Mouse (Mus musculus): Measurements from ENCODE around the gene Itgav.

The Itgav gene

GRCm38 (mm10) chr2:83814009-83814408 lies 89.8 kb downstream of the Itgav start:
- DNase-seq (ENCODE audit: low read depth), result no peak

DNA sequence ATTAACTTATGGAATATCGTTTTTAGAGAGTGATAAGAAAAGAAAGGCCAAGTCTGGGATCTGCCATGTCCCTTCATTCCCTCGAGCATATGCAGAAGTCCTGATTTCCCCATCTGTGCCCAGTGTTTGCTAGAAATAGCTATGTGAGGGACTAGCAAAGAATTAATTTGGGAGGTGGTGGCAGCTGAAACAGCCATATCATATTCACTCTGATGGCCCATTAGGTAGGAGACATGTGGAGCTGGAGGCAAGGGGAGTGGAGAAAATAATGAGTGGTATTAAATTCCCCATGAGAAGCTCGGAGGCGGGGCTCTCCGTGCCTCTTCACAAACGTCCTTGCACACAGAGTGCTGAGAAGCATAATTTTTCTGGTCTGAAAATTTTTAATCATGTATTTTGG lies 92.0 kb downstream of the Itgav start:
- no peak for DNase-seq (ENCODE audit: low read depth)

- DNase-seq (ENCODE audit: low read depth), result no peak
Observed at GRCm38 (mm10) chr2:83825161-83825560, 101.0 kb downstream of the Itgav start.

DNA sequence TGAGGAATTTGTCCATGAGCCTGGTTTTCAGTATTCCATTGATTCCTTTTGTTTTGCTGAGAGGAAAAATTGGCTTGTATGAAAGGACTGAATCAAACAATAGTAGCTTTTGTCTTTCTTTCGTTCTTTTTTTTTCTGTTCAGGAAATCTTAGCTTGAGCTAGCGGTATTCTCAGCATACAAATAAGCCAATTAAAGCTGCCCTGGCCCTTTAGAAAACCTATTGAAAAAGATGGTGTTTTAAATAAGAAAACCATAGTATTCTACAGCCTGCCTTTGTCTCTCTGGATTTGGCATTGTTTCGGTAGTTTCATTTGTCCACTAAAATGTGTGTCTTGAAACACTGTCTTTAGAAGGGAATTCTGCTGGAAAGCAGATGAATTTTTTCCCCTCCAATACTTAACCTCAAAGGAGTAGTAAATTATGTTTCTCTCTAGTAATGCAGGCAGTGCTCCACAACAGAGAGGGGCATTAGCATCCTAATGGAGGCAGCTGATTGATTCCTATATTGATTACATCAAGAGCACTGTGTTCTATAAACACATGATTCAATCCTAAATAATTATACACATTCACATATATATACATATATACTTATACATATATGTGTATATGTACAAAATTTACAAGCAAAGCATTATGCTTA lies 104.8 kb downstream of the Itgav start:
- DNase-seq (ENCODE audit: low read depth), result no peak

- DNase-seq (ENCODE audit: low read depth), result no peak
Observed at GRCm38 (mm10) chr2:83832903-83833302, 108.7 kb downstream of the Itgav start.

GRCm38 (mm10) chr2:83835313-83836070 lies 111.3 kb downstream of the Itgav start:
- DNase-seq (ENCODE audit: low read depth), result no peak

GRCm38 (mm10) chr2:83848495-83848894 lies 124.3 kb downstream of the Itgav start:
- DNase-seq (ENCODE audit: low read depth), result no peak

DNA sequence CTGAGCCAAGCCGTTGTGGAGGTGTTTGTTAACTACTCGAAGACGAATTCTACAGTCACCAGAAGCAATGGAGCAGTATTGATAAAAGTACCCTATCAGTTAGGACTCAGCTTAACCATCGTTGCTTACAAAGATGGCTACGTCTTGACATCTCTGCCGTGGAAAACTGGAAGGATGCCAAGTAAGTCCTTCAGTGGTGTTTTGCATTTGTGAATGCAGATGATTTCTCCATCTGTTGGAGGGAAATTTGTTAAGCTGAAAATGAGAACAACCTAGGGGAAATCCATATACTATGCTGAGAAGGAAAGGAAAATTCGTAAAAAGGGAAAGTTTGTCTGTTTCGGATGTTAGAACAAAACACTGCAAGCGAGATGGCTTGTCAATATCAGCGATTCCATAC lies 129.2 kb downstream of the Itgav start:
- no peak for DNase-seq (ENCODE audit: low read depth)

- peak; percentile 9 for DNase-seq (ENCODE audit: low read depth)
Observed at GRCm38 (mm10) chr2:83856236-83856635, 132.0 kb downstream of the Itgav start.
